Mouse (Mus musculus) cerebellum, adult 18-20 months (tissue): ENCODE measurements at regions not wholly inside any gene's neighbourhood (a gene's known extent, or its start where the extent isn't known, plus 50 kb on each side); places are given as distances from the start of the nearest gene placed in this dataset.
A peak's percentile ranks its signal among the peaks of the same experiment; 100 is the strongest.

Experiments
- DNase-seq, 2 experiments: peaks; one replicate each; pipeline ENCODE4 v3.0.0; 2021

DNA sequence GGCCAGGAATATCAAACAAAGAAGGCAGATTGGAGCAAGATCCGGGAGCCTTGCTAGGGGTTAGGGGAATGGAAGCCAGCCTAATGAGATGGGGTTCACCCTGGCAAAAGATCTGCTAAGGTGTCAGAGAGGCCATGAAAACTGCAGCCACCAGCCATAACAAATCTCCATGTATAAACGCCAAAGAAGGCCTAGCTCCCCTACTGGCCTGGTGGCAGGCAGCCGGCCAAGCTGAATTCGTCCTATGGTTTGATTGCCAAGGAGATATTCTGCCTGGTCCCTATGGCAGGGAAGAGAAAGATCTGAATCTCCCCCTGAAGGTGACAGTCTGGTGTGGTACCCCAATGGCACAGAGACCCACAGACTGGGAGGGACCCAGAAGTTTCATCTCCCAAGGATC, 104.8 kb upstream of the E030018B13Rik start:
- DNase-seq: peak; percentile 75 to 76

DNA sequence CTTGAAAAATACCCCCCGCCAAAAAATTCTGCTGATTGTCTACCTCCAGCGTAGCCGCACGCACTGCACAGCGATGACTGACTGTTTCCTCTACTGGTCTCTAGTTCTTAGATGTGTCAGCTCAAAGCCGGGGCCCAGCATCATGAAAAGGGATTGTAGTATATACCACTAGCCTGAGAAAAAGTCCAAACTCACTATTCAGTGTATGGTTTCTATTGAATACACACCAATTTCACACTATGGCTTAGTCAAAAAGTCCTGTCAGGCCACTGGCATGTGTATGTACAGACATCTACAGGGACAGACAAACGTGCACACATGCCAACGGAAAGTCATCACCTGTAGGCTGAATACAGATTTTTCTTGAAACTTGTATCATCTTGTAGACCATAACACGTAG, 101.1 kb upstream of the E030018B13Rik start:
- no peak for DNase-seq

DNA sequence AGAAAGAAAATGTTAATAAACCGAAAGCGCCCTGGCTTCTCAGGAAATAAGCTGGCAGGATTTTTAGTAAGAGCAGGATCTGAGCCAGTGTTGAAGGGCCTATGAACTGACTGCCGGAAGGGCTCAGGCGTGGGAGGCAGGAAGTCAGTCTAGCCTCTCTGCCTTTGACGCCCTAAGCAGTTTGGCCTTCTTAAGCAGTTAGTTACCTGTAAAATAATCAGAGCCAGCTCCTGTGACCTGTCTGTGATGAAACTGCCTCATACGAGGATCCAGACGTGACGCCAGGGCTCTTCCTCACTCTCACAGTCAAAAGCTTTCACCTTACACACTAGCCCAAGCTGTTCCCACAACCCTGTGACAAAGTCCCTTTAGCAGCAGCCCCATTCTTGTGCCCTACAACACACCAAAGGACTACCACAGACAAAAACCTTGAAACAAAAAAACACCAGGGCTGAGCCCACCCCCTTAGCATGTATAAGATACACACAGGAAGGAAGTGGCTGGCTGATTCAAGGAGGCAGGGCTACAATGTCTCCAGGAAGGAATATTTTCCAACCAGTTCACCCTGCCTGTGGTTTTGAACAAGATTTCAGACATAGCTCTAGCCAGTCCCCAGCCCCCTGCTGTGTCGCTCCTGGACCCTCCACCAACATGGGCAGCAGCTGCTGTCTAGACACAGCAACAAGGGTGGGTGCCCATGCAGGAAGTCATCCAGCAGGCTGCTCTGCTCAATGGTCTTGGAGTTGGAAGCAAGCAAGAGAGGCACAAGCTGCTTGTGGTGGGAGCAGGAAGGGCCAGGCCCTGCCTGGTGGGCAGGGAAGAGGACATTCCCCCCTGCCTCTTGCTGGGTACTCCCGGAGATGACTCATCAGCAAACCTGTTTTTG, 100.4 kb upstream of the E030018B13Rik start:
- peak in 1 of 2 experiments; percentile 20 for DNase-seq

DNA sequence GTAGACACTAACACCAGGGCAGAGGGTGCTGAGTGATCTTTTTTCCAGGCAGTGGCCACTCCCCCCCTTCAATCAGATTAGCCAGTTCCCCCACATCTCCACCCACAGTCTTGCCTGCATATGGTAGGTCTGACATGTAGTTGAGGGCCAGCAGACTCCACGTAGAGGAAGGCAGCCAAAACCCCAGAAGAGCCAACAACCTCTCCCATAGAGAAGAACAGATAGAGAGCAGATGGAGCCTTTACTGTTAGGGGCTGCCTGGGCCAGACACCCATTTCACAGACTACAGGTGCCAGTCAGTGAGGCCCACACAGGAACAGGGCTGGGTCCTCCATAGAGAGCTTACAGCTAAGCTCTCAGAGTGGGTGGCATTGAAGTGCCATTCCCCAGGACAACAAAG, 99.2 kb upstream of the E030018B13Rik start:
- DNase-seq: peak in 1 of 2 experiments; percentile 16

DNA sequence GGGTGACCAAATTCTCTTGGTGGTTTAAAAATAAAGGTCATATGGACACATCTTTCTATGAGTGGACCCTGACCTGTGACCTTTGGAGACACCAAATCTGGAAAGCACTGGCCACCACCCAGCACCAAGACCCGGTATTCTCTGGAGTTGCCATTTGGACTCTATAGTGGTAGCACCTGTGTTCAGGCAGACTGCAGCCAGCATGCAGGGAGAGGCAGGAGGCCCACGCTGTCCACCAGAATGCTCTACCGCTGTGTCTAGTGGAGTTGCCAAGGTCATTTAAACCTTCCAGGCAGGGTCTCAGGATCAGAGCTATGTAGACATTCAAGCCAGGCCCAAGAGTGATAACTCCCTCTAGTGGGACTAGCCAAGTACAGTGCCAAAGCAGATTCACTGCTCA, 98.6 kb upstream of the E030018B13Rik start:
- DNase-seq: peak in 1 of 2 experiments; percentile 26

DNA sequence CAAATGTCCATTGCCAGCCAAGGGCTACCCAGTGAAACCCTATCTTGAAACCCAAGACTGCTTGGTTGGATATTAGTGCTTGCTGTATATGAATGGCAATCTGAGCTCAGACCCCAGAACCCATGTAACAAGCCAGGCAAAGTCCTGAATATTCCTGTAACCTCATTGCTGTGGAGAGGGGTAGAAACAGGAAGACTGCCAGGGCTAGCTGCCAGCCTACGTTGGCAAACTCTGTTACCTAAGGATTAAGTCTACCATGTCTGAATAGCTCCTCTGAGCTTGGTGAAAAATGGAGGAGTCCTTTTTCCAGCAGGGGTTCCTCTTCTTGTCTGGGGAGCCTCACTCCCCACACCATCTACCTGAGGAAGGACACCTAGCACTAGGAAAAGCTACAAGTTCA, 96.4 kb upstream of the E030018B13Rik start:
- DNase-seq: no peak

DNA sequence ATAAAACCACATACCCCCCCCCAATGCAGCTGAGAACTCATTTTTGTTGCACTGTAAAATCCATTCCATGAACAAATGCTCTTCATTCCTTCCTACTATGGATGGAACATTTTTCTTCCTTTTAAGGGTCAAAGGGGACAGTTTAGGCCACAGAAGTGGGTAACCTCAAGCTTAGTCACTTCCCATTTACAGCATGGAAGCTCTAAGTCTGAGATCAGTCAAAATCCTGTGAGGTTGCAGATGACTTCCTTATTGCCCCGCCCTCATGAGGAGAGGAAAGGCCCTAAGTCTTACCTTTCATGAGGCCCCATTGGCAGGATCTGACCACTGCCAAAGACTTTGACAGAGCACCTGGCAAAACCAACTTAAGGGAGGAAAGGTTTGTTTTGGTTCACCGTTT, 94.7 kb upstream of the E030018B13Rik start:
- no peak for DNase-seq

DNA sequence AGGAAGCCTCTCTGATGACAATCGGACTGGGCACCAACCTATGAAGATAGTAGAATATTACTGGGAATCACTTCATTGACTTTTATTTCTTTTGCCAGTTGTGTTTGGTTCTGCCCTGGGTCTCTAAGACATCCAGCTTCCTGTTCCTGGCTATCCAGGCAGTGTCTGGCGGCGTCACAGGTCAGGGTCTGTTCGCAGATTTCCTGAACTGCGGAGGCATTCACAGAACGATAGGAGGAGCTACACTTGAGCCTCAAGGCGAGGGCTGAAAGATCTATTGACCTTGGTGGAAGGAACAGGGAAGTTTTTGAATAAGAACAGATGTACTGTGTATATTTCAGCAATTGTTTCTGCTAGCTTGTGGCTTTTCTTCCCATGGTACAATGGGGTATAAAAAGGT, 92.6 kb upstream of the E030018B13Rik start:
- DNase-seq: no peak

DNA sequence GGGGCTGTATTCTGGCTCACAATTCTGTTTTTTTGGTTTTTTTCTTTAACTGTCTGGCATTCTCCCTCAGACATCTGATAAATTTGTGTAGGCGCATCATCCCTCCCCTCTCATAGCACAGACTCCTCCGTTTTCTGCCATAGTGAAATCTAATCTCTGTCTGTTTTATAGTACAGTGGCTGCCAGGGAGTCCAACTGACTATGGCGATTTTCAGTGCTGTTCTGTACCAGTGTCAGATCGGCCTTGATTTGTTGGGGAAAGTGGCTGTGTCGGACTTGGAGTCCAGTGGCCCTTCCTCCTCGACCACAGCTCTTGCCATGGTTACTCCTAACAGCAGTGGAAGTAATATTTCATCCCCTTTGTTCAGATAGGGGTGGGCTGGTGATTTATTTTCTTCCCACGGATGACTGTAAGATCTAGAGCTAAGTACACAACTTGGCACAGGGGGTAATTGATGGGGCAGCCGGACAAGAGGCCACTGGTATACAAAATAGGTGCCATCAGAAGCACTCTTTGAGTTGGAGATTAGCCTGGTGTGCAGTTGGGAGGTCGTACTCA, 87.2 kb upstream of the E030018B13Rik start:
- no peak for DNase-seq

DNA sequence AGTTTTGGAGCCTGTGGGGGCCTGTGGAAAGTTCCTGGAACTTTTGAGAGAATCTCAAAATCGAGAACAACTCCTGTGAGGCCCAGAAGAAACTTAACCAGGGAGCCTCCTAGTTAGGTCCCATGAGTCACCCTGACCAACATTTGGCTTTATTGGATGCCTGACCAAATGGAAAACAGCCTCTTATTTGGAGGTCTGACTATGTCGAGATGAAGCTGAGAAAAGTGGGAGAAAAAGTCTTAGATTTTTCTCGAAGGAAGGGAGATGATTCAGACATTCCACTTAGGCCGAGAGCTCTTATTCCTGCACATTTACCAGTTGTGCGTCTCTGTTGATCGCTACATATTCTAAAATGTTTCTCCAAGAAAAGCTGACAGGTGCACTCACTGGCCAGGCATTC, 83.0 kb upstream of the E030018B13Rik start:
- DNase-seq: no peak

DNA sequence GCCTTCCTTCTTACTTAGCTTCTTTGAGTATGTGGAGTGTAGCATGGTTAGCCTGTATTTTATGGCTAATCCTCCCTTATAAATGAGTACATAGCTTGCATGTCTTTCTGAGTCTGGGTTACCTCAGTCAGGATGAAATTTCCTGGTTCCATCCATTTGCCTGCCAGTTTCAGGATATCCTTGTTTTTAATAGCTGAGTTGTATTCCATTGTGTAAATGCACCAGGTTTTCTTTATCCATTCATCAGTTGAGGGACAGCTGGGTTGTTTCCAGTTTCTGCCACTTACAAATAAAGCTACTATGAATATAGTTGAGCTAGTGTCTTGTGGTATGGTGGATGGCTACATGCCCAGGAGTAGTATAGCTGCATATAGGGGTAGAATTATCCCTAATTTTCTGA, 80.7 kb upstream of the E030018B13Rik start:
- no peak for DNase-seq
